ENCODE assay signal across 8 mouse cellular contexts in the genomic region with DNA sequence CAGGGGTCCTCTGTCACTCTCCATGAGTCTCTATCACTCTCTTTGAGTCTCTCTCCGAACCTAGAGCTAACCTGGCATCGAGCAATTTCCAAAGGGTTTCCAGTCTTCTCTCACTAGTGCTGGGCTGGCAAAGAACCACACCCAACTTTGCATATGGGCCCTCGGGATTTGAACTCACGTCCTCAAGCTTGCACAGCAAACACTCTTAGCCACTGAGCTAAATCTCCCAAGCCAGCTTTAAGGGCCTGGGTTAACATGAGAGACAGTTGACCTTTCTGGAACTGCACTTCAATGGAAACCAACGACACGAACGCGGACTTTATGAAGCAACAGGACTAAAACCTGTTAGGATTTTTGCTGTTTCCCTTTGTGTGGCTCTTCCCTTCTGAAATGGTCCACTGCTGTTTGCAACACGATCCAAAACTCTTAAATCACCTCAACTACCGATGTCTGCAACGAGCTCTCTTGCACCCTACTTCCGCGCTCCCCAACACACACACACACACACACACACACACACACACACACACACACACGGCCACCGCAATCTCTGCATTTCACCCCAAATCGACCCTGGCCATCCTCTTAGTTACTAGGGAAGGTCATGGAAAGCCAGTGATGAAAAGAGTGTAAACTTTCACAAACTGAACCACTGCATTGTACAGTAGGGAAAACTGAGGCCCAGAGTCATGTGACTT. TPM values are rescaled to one million over a fixed set of nuclear protein-coding genes. Genes with fewer than 3 reads are reported as not detected.
A peak's percentile ranks its signal among the peaks of the same experiment; 100 is the strongest.
DNase-seq lines count a peak whose midpoint lies in the region; ATAC-seq and TF ChIP-seq lines count a peak whose summit lies in the region.

No protein-coding gene starts in this region.

- DNase-seq in kidney, adult 2 months, result peak; percentile 38
- no peak for DNase-seq in kidney, adult 9 months
- no peak for DNase-seq in thymus, postnatal 36 days
- no peak for DNase-seq in gastrocnemius, adult 18-20 months (ENCODE audit: low spot score)
- DNase-seq in left cerebral cortex, postnatal 10 days (ENCODE audit: extremely low spot score in 1 of 2, low spot score in 2 of 2), result no peak

- H3K9me3 ChIP-seq in hindbrain, embryonic 16.5 days (ENCODE audit: control insufficient read depth, low read length), result no peaks in the 10 kb centered on the region
- H3K9me3 ChIP-seq in midbrain, embryonic 12.5 days, result no peaks in the 10 kb centered on the region

- ATAC-seq in hindbrain, embryonic 16.5 days, result no peak
- no peak for ATAC-seq in midbrain, embryonic 12.5 days (ENCODE audit: low FRiP score, low read depth)

- no peaks in the 10 kb centered on the region for H3K27me3 ChIP-seq in kidney, adult 2 months (replicated peaks; ENCODE audit: control insufficient read depth, insufficient read depth, low read length)
- peaks cover 14% of the 10 kb centered on the region for H3K27me3 ChIP-seq in hindbrain, embryonic 16.5 days (replicated peaks; ENCODE audit: control insufficient read depth, insufficient read depth, low read length)
- peaks cover 44% of the 10 kb centered on the region for H3K27me3 ChIP-seq in midbrain, embryonic 12.5 days

- H3K36me3 ChIP-seq in kidney, adult 2 months (ENCODE audit: control insufficient read depth, insufficient read depth, low read length), result no peaks in the 10 kb centered on the region
- no peaks in the 10 kb centered on the region for H3K36me3 ChIP-seq in hindbrain, embryonic 16.5 days (ENCODE audit: control insufficient read depth, insufficient read depth, low read length)
- no peaks in the 10 kb centered on the region for H3K36me3 ChIP-seq in midbrain, embryonic 12.5 days

- peak overlapping the region; percentile 98 for H3K4me2 ChIP-seq in hindbrain, embryonic 16.5 days (ENCODE audit: low read length)
- H3K4me2 ChIP-seq in midbrain, embryonic 12.5 days (replicated peaks), result peak overlapping the region; percentile 93; the same call in 1 of the 2 replicates

- peak overlapping the region; percentile 79 for H3K4me3 ChIP-seq in kidney, adult 2 months (ENCODE audit: insufficient read depth, low read depth, low read length)
- H3K4me3 ChIP-seq in bone marrow, adult 2 months (replicated peaks; ENCODE audit: control insufficient read depth, low read depth, low read length), result peak overlapping the region; percentile 89
- H3K4me3 ChIP-seq in hindbrain, embryonic 16.5 days (ENCODE audit: low read length), result peak overlapping the region; percentile 72
- H3K4me3 ChIP-seq in midbrain, embryonic 12.5 days, result 0 out of 2 replicates have a peak overlapping the region, but pooled peaks have one; percentile 62

- peak overlapping the region; percentile 91 for H3K27ac ChIP-seq in kidney, adult 2 months (ENCODE audit: insufficient read depth, low read depth, low read length)
- peak overlapping the region; percentile 29 for H3K27ac ChIP-seq in bone marrow, adult 2 months (ENCODE audit: control insufficient read depth, insufficient read depth, low read depth, low read length, poor library complexity)
- H3K27ac ChIP-seq in hindbrain, embryonic 16.5 days (ENCODE audit: low read depth, low read length), result no peak overlapping the region
- no peak overlapping the region for H3K27ac ChIP-seq in midbrain, embryonic 12.5 days (replicated peaks)

- H3K4me1 ChIP-seq in kidney, adult 2 months (ENCODE audit: control insufficient read depth, insufficient read depth, low read length), result peaks cover 2% of the 10 kb centered on the region; the same call in 1 of the 2 replicates
- peaks cover 8% of the 10 kb centered on the region for H3K4me1 ChIP-seq in bone marrow, adult 2 months (ENCODE audit: control insufficient read depth, insufficient read depth, low read length)
- peaks cover 17% of the 10 kb centered on the region for H3K4me1 ChIP-seq in hindbrain, embryonic 16.5 days (ENCODE audit: control insufficient read depth, insufficient read depth, low read depth, low read length)
- H3K4me1 ChIP-seq in midbrain, embryonic 12.5 days, result peaks cover 13% of the 10 kb centered on the region; the same call in 1 of the 2 replicates

- 47% methylated on average over 16 of the region's 16 CpGs for WGBS in kidney, adult 2 months
- WGBS in bone marrow, adult 2 months, result 31% methylated on average over 16 of the region's 16 CpGs
- 86% methylated on average over 16 of the region's 16 CpGs for WGBS in hindbrain, embryonic 16.5 days
- WGBS in midbrain, embryonic 12.5 days, result 88% methylated on average over 16 of the region's 16 CpGs

- no peak for TF ChIP-seq CTCF in kidney, adult 2 months (conservative IDR thresholded peaks at IDR 0.05; ENCODE audit: insufficient read depth, insufficient read length, low read depth, low read length)
- TF ChIP-seq CTCF in bone marrow, adult 2 months (IDR thresholded peaks at IDR 0.05; ENCODE audit: control insufficient read depth, insufficient read depth, low read length), result no peak

- TF ChIP-seq POLR2A in kidney, adult 2 months (IDR thresholded peaks at IDR 0.05; ENCODE audit: low read depth, low read length), result no peak
- no peak for TF ChIP-seq POLR2A in bone marrow, adult 2 months (IDR thresholded peaks at IDR 0.05; ENCODE audit: borderline replicate concordance, control insufficient read depth, low read depth, low read length)

- peak overlapping the region; percentile 80 for H3K9ac ChIP-seq in hindbrain, embryonic 16.5 days (ENCODE audit: low read depth, low read length)
- peak overlapping the region; percentile 68; the same call in 1 of the 2 replicates for H3K9ac ChIP-seq in midbrain, embryonic 12.5 days (replicated peaks)

- intact Hi-C loops in left cerebral cortex, postnatal 10 days (cut with DNase I), result no loop called here

RNA-seq across cellular contexts. Expression of a gene that starts 1.5 kb away (rescaled TPM):
- polyA plus RNA-seq in kidney, adult 2 months (2012; rRNA removed), result 45.8 and 46.4 TPM in 2 replicates
- polyA plus RNA-seq in bone marrow, adult 2 months (2011; ENCODE audit: insufficient read depth, insufficient read length, low replicate concordance, missing spikeins), result 3.5 and 4.7 TPM in 2 replicates
- polyA plus RNA-seq in hindbrain, embryonic 16.5 days (2015; fragmentation: Nextera tagmentation; extraction: Ambion mirVana), result 8.4 and 10.5 TPM in 2 replicates
- 12.0 and 14.1 TPM in 2 replicates for polyA plus RNA-seq in midbrain, embryonic 12.5 days (2016; fragmentation: Nextera tagmentation; extraction: Ambion mirVana)
- total RNA-seq in gastrocnemius, adult 18-20 months (2021), result 10 to 100 TPM; 14.7 to 20.2 TPM
- total RNA-seq in left cerebral cortex, postnatal 10 days (2021), result 10 to 100 TPM; 10.3 to 14.2 TPM

Comparison
In these comparisons a context has a peak if more than half of its experiments do, and no peak if none do; other contexts are left out.
1. H3K27ac ChIP-seq: peak in kidney, adult 2 months (single experiment) and bone marrow, adult 2 months (single experiment); none in hindbrain, embryonic 16.5 days (single experiment) and midbrain, embryonic 12.5 days (single experiment).
2. Peak in every context shown above with its lines, with median percentiles within 50 percentile points of each other: H3K4me3 ChIP-seq.